Mouse (Mus musculus): Measurements from ENCODE around the gene Aldh1b1.

The Aldh1b1 gene

DNA sequence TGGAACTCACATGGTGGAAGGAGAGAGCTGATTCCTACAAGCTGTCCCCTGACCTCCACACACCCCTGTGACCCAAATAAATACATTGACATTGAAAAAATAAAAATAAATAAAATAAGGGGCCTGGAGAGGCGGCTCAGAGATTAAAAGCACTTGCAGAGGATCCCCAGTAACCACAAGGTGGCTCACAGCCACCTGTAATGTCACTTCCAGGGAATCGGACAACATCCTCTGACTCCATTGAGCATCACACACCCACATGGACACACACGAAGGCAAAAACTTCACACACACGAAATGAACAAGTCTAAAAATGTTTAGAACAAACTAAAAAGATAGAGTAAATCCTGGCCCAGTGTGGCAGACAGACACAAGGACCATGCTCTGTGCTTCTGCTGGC lies 12.1 kb upstream of the Aldh1b1 start:
- DNase-seq, result no peak

DNA sequence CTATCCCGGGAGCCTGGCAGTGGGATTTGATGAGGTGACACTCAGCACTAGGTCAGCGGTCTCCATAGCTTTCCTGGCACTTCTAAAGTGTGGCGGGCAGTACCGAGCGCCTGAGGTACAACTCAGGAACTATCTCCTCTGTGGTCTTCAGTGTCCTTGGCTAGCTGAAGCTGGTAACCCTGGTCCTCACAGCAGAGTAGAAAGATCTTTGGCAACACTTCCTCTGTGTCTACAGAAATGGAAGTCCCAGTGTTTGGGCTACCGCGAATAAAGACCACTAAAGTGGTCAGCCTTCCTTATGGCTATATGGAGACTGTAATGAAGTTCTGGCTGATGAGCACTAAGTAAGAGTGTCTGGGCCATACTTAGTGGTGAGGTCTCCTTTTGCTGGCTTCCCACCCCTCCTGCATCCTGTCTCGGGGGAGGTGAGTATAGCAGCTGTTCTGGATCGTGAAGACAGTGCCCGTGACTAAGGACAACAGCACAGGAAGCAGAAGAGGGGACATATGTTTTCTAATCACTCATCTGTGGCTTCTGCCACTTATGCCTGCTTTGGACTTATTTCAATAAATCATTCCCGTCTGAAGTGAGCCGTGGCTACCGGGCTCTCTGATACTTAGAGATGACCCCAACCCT lies 10.3 kb upstream of the Aldh1b1 start:
- DNase-seq, result no peak

- peak; percentile 11 for DNase-seq
Measured at GRCm38 (mm10) chr4:45789263-45789958, 9.4 kb upstream of the Aldh1b1 start.

DNA sequence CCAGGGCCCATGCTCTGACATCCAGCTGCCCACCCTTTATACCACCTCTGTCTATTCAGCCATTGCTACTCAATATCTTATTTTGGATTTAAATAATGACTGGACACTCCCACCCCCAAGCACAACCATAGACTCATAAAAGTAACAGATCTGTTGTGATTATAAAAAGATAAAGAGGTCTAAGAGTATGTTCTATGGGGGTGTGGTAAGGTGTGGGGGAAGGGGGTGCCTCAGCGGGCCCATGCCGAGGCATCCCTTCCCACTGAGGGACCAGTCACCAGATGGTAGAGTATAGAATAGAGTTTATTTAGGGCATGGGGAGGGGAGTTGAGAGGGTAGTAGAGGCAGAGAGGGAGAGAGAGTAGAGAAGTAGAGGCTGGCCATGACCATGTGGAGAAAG lies 8.8 kb upstream of the Aldh1b1 start:
- no peak for DNase-seq

DNA sequence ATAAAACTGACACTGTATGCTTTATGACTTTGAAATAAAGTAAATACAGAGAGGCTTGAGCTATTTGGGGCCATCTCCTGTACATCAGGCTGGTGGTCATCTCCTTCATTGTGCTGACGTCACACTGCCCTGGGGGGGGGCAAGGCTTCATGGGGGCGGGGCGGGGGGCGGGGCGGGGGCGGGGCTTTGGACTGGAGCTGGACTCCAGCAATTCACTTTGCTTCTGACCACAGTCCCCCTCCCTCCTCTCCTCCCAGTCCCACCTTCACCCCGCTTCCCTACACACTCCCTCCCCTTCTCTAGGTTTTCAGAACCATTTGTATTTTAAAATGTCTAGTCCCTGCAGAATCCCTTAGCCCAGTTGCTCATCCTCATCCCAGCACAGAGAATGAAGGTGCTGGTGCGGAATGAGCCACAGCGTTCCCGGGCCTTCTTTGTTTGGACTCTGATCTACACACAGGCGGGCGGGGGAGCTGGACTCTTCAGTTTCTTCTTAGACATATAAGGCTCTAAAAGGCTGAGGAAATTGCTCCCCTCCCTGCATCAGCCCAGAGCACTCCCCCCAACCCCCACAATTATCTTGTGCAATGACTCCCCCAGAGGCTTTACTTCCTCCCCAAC lies 3.5 kb upstream of the Aldh1b1 start:
- DNase-seq, result peak; percentile 19

DNA sequence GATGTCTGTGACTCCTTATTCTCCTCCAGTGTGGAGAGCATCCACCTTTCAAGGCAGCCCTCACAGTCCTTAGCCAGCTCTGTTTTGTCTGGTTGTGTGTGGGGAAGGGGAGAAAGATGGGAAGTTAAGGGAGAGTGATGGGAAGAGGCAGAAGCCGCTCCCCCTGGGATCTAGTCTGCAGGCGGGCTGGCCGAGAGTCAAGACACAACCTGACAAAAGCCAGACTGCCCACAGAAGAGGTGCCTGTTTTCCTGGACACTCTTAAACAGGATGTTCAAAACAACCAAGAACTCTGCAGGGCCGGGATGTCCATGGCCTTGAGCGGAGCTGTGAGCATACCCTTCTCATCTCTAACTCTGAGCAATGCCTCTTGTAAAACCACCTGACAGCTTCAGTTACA lies 2.1 kb upstream of the Aldh1b1 start:
- no peak for DNase-seq

DNA sequence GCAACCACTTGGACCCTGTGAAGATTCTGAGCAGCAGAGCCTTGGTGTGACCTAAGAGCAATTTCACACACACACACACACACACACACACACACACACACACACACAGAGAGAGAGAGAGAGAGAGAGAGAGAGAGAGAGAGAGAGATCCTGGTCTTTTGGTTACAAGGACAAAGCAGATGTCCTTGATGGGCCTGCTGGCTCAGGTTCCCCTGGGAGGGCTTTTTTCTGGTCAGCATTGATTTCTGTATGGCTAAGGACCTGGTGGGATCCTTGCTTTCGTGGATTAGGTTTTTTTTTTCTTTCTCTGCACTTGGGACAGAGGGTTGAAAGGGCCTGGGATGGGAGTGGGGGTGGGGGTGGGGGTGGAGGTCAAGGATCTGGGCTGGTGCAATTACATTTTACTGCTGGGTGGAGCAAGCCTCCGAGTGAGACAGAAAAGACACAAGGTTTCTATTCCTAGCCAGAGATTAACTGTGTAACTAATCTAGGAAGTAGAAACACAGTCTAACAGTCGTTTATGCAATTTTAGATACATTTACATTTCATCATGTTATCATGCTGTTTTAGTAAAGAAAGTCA lies 1.2 kb downstream of the Aldh1b1 start:
- no peak for DNase-seq

DNA sequence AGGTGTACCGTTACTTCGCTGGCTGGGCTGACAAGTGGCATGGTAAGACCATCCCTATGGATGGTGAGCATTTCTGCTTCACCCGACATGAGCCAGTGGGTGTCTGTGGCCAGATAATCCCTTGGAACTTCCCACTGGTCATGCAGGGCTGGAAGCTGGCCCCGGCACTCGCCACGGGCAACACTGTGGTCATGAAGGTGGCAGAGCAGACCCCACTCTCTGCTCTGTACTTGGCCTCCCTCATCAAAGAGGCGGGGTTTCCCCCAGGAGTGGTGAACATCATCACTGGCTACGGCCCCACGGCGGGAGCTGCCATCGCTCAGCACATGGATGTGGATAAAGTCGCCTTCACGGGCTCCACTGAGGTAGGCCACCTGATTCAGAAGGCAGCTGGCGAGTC lies 4.1 kb downstream of the Aldh1b1 start:
- no peak for DNase-seq

GRCm38 (mm10) chr4:45808034-45808433 lies 9.2 kb downstream of the Aldh1b1 start:
- DNase-seq, result no peak

DNA sequence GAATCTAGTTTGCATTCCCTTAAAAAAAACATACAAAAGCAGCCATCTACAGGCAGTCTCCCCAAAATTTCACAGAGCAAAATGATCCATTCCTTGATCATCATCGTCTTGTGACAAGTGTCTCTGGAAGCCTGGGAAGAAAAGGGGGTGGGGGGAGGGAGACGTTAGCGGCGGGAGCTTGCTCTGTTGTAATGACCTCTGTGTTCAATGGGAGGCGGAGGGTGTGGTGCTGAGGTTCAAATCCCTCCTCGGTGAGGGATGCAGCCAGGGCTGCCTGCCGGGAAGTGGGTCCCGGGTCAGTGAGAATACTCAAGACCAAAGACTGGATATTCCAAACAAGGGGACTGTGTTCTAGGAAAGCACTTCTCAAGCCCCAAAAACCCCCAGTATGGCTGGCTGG lies 12.4 kb downstream of the Aldh1b1 start:
- DNase-seq, result no peak

- DNase-seq, result peak; percentile 39
Measured at GRCm38 (mm10) chr4:45815542-45815941, 16.7 kb downstream of the Aldh1b1 start.

DNA sequence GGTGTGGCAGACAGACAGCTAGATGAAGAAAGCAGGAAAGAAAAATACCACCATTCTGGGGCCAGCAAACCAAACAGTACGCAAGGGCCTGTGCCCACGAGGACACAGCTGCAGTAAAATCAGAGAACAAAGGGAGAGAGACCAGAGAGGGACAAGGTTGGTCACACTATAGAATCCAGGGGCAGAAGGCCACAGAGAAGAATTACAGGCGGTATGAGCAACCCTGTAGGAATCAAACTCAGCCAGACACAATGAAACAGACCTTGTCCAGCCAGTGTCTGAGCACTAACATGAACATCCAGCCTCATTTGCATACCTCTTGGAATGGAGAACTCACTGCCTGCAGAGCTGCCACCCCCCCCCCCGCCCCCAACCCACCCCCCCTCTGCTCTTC lies 20.0 kb downstream of the Aldh1b1 start:
- DNase-seq, result no peak

DNA sequence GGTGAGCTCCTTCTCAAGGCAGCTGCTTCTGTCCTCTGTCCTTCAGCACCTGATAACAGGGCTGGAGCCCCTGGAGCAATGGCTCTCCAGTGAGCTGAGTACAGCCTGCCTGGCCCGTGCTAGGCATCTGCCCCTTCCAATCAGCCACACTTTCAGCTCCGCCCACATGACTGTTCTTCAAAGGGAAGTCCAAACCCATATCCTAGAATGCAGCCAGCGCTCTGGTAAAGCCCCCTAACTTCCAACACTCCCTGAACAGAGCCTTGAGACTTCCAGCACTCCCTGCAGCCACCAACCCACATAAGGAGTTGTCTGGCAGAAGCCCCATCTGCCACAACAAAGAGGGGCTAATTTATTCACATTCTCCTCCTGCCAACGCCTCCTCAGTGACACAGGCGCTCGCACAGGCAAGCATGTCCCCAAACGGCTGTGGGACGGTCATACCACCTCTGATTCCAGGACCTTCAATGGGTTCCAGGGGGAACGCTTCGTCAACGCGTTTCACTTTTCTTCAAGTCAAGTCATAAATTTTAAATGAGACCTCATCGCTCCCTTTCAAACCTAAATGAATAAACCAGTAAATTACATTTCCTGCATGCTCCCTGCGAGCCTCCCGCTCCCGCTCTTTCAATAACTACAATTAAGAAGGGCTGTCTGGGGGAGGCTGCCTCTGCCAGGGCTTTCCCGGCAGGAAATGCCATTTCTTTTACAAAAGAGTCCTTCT lies 20.5 kb downstream of the Aldh1b1 start:
- DNase-seq, result no peak

DNA sequence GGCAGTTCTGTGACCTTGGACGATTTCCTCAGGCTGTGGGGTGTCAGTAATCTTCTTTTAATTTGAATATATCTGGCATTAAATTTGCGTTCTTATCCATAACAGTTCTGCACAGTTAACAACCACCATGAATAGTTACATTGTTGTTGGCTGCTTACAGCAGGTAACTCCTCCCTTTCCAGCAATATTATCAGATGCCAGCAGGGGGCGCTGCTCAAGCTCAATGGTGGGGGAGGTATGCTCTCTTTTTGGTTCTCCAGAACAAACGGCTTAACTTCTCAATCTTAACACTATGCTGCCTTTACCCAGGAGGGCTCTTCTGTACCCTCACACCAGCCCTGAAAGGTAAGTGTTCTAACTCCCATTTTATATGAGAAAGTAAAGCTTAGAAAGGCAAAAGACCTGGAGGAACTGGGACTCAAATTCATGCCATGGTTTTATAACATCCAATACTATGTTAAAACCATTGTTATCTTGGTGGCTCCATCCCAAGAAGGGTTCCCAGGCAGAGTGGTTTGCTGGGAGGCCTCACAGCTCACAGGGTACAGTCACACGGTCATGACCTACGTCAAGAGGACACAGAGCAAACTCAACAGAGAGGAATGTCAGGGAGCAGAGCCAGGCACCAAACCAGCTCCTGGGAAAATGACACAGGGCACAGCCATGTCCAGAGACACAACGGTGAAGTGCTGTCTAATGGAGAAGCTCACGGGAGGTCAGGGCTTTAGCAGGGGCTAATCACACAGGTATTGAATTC lies 21.4 kb downstream of the Aldh1b1 start:
- DNase-seq, result peak; percentile 62

- DNase-seq, result no peak
Measured at GRCm38 (mm10) chr4:45821995-45822394, 23.2 kb downstream of the Aldh1b1 start.

GRCm38 (mm10) chr4:45822781-45823575 lies 24.2 kb downstream of the Aldh1b1 start:
- DNase-seq, result no peak

- no peak for DNase-seq
Measured at GRCm38 (mm10) chr4:45824049-45824760, 25.4 kb downstream of the Aldh1b1 start.

GRCm38 (mm10) chr4:45824761-45825556 lies 26.1 kb downstream of the Aldh1b1 start:
- DNase-seq, result no peak

GRCm38 (mm10) chr4:45826275-45827040 lies 27.6 kb downstream of the Aldh1b1 start, which contains the start of gene Igfbpl1:
Igfbpl1 (minus strand) TSS chr4:45826923.
- DNase-seq, result no peak
